Mouse (Mus musculus): ENCODE measurements at regions not wholly inside any gene's neighbourhood (a gene's known extent, or its start where the extent isn't known, plus 50 kb on each side); places are given as distances from the start of the nearest gene placed in this dataset.

DNA sequence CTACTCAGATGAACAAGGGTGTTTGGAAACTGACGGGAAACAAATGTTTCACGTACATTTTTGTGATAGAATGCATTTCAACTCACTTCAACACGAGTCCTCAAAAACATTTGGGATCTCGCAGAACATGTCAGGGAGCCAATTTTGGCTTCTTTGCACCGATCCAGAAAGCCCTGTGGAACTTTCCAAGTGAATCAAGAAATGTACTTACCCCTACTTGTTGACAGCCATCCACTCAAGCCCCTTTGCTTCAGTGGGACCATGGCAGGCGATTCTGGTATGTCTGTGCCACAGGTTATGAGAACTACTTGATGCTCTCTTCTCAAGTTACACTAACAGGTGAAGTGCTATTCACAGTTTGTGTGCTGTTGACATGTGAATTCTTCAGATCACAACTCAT lies 381.6 kb downstream of the Tmem182 start:
- TF ChIP-seq CTCF (IDR thresholded peaks at IDR 0.05; ENCODE audit: low read depth, low read length) (no peak), POLR2A (IDR thresholded peaks at IDR 0.05; ENCODE audit: extremely low read depth, insufficient read depth, low read length) (no peak)

Data from liver, adult 2 months (tissue).